Mouse (Mus musculus) CD4-positive, CD25-positive, alpha-beta regulatory T cell, adult 2 months (primary cell): Measurements from ENCODE around the gene Wdr5.

Experiments
- DNase-seq: peaks from one replicate; pipeline ENCODE4 v3.0.0-alpha.2; 2012; ENCODE audit warnings: low read depth, low spot score

The Wdr5 gene

DNA sequence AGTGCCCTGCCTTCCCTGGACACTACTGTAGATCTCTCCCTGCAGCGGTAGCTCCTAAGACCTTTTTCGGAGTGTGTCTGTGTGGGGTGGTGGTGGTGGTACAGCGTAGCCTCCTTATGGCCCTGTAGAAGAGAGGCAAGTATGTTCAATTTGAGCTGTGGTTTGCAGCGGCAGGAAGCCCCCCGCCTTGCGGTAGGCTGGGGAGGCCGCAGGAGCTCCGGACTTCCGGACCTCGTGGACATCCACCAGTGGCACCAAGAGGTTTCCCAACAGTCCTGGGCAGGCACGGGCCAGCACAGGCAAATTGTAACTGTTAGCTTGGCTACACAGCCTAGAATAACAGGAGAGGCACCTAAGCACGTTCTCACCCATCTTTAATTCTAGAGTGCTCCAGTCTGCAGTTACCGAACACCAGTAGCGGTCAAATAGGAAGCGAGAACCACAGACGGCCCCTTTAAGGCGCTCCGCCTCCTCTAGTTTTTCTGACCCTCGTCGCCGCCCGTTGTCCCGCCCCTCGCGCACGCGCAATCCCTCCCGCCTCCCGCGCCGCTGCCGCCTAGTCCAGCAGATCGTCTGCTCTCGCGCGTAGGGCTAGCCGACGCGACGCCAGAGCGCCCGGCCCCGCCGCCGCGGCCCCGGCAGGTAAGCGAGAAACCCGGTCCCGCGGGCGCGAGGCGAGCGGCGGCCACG is at the start of gene Wdr5:
Gene Wdr5 (plus strand): TSS at position 519 of the 690 bp plus-strand sequence.
- peak; percentile 95 for DNase-seq

GRCm38 (mm10) chr2:27469292-27469990 is 45.5 kb upstream of the Wdr5 start:
- no peak for DNase-seq

DNA sequence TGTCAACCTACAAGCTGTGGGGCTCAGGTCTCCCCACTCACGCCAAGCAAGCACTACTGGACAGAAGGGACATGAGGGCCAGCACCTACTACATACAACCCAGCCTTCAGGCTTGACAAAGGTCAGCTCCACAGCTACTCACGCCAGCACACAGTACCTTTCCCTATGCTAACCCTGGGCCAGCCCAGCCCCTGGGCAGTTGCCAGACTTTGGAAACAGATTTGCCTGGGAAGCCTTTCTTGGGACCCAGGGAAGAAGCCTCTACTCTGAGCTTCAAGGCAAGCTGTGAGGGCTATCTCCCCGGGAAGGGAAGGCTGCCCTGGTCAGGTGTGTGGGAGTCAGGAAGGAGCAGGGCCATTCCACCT is 45.0 kb upstream of the Wdr5 start:
- DNase-seq: no peak

DNA sequence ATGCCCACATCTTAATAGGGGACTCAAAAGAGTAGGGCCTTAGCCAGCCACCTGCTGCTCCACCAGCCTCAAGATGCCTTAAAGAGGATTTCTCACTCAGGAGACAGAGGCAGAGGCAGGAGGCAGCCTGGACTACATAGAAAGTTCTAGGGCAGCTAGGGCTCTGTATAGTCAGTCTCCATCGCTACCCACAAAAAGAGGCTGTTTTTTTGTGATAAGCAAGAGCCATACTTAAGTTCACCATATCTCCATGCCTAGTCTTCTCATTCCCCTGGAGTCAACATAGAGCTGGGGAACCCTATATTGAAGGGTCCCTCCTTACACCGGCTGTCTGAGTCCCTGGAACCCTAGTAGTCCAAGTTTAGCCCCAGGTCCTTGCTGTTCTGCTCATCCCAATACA is 44.4 kb upstream of the Wdr5 start:
- DNase-seq: no peak

DNA sequence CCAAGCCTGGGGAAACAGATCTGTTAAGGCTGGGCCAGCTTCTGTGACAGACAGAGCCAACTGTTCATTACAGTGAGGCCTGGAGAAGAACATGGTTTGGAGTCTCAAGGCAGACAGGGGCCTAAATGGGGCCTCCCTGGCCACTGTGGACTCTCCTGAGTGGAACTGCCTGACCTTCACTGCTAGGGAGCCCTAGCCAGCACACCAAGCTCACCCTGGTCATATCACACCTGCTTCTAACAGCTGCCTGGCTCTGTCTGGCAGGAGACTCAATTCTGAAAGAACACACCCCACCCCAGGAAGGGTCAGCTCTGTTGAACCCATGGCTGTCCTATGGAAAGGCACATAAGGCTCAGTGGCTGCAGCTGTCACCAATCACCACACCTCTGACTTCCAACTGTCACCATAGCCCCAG is 43.8 kb upstream of the Wdr5 start:
- DNase-seq: no peak

DNA sequence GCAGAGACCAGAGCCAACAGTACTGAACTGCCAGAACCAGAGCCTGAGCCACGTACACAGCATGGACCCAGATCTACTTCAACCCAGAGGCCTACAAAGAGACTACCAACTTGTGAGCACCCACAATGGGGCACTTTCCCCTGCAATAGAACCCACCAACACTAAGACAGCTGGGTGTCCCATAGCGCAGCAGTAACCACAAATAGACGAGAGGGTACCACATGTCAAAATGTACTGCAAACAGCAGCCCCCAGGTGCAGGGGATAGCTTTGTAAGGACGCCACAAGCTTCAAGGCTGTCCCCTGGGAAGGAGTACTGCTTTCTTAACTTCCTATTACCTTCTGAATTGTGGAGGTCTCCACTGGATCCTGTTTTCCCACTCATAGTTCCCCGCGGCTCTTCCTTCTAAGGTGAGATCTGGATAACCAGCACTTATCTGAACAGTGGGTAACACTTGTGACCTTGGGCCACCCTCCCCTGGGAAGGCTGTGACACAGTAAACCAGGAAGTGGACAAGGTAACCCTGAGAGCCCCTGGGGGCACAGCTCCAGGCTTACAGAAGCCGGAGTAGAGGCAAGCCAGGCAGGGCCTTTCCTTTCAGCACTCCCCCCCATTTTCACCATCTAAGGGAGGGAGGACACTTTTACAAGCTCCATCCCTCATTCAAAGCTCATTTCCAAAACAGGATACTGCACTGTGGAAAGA is 41.7 kb upstream of the Wdr5 start:
- no peak for DNase-seq

- DNase-seq: no peak
Measured at GRCm38 (mm10) chr2:27473911-27474310, 41.0 kb upstream of the Wdr5 start.

DNA sequence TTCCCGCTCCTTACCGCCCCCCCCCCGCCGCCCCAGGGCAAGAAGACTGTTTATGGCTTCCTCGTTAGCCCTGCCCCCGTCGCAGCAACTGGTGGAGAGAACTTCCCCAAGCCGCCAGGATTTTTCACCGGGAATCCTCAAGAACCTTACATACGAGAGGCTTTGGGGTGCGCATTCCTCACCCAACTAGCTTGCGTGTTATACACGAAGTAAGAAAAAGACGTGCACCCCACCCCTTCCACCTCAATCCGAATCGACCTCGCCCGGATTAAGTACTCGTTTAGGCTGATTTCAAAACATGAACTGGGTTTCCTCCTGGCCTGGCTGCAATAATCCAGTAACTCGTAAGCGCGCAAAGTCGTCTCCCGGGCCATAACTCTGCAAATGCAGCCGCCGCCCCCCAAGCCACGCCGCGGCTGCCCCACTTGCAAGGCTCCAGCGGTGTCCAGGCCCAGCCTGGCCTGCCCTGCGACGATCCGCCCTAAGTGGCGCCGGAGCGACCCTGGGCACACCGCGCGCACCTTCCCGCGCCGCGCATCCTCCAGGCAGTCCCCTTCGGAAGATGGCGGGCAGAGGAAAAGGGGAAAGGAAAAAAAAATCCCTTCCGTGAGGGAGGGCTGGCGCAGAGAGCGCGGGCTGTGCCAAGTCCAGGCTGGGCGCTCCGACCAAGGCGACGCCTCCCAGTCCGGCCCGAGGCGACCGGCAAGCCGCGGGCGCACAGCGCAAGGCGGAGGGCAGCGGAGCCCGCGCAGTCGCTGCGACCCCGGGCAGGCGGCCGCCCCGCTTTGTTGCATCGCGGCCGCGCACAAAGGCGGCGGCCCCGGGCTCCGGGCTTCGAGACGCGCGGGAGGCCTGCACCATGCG is 40.1 kb upstream of the Wdr5 start:
- DNase-seq: peak; percentile 44

DNA sequence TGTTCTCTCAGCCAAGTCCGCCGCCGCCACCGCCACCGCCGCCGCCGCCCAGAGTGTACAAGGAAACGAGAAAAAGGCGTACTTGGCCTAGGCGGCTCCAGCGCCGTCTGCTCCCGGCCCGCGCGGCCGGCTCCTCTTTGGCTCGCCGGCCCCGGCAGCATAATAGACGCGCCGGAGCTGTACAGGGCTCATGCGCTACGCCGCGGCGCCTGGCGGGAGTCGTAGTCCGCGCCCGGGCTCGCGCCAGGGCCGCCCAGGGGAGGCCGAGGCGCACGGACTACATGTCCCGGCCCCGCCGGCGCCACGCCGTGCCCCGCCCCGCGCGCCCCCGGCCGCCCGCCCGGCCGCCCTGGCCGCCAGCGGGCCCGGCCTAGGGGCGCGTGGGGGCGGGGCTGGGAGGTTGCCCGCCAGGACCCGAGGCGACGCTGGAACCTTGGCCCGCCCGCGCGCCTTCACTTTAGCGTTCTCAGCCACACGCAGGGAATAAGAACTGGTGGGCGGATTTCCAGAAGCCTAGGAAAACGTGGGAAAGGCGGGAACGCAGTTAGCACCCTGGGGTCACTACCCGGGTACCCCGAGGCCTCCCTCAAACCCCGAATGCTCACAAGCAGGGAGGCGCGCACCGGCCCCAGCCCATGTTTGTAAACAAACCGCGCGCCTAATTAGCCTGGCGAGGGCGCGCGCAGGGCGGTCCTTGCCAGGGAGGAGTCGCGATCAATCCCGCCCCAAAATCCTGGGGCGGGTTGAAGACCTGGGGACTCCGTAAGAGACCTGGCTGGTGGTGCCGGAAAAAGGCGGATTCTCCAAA is 39.3 kb upstream of the Wdr5 start:
- DNase-seq: peak; percentile 92

- DNase-seq: no peak
Measured at GRCm38 (mm10) chr2:27476303-27477192, 38.4 kb upstream of the Wdr5 start.

DNA sequence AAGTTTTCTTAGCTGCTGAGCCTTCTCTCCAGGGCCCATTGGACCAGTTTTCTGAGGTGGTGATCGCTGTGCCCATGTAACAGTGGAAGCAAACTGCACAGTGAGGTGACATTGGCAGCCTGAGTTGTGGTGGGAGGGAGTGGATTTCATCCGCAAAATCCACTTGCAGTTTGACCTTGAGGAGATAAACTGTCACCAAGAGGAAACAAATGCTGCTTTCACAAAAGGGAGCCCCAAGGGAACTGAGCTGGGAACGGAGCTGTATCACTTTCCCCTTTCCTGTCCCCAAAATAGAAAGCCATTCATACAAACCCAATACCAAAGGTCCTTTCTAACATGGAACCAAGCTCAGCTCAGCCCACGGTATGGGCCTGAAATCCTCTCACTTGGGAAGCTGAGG is 35.1 kb upstream of the Wdr5 start:
- DNase-seq: no peak

- no peak for DNase-seq
Measured at GRCm38 (mm10) chr2:27480367-27480766, 34.6 kb upstream of the Wdr5 start.

DNA sequence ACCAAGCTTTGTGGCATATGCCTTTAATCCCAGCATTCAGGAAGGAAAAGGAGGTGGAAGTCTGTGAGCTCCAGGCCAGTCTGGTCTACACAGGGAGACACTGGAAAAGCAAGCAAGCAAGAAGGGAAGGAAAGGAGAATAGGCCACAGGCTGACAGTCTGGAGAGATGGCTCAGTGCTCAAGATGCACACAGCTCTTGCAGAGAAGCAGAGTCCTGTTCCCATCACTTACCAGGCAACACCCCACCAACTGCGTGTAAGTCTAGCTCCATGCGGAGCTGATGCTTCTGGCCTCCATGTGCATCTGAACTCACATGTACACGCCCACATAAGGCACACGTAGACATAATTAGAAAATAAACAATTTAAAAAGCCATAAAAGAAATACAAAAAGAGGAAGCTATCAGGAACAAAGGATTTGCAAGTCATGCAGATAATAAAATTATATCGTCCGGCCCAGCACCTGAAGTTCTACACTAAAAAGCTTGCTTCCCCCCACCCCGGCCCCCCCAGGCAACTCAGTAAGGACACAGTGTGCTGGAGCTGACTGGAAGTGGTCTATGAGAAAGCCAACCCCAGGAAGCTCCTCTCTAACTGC is 32.6 kb upstream of the Wdr5 start:
- no peak for DNase-seq

DNA sequence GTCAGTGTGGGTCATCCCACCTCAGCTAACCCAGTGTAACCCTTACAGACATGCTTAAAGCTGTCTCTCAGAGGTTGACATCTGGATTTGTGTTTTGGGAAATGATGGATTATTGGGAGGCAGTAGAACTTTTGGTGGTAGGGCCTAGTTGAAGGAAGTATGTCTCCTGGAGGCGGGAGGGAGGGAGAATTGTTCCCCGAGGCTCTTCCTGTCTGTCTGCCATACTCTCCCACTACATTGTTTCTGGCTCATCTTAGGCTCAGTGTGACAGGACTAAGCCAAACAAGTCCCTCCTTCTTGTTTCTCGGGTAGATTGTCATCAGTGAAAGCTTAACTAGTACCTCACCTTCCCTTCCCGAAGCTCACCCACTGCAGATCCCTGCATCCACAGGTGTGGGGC is 28.2 kb upstream of the Wdr5 start:
- DNase-seq: no peak

- no peak for DNase-seq
Measured at GRCm38 (mm10) chr2:27487336-27488049, 27.5 kb upstream of the Wdr5 start.

- DNase-seq: no peak
Measured at GRCm38 (mm10) chr2:27488362-27488761, 26.6 kb upstream of the Wdr5 start.

DNA sequence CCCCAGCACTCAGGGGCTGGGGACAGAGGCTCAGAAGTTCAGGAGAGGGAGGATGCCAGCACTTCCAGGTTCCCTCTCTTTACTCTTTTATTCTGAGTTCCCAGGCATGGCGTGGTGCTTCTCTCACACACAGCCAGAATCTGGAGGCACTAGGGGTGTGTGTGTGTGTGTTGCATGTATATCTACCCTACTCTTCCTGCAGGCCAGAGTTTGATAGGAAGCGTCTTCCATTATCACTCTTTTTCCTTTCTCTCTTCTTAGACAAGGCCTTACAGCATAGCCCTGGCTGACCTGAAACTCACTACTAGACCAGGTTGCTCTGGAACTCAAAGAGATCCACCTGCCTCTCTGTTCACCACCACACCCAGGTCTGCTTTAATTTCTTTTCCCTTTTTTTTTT is 24.0 kb upstream of the Wdr5 start:
- no peak for DNase-seq

DNA sequence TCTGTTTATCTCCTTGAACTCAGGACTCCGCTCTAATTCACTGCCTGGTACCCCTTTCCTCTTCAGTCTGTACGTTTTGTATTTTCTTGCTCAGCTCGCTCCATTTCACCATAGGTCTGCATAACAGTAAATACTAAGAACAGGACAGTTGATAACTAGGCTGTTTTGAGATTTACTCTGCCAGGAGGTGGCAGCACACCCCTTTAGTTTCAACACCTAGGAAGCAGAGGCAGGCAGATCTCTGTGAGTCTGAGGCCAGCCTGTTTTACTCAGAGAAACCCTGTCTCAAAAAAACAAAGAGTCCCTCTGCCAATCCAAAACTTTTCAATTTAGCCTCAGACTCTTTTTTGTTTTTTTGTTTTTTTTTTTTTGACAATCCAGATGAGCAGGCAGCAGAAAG is 21.0 kb upstream of the Wdr5 start:
- peak; percentile 53 for DNase-seq
